Mouse (Mus musculus) brain, embryonic 14.5 days (tissue): ENCODE data around the gene Tmcc3.

Experiments
- CTCF ChIP-seq: fragments of 200-500 bp; IDR thresholded peaks from 2 replicates; pipeline ENCODE4 v1.5.1; 2012; ENCODE audit warnings: inconsistent platforms, mild to moderate bottlenecking, moderate library complexity, borderline replicate concordance; ENCODE audit not compliant: insufficient read depth, insufficient read length; ENCODE audit errors: extremely low read depth
- POLR2A ChIP-seq: fragments of 200-500 bp; IDR thresholded peaks from 2 replicates; pipeline ENCODE4 v1.6.1; 2012; ENCODE audit warnings: mild to moderate bottlenecking, inconsistent platforms, borderline replicate concordance; ENCODE audit not compliant: poor library complexity, insufficient read depth, insufficient read length, severe bottlenecking; ENCODE audit errors: extremely low read depth

GRCm38 (mm10) chr10:94354427-94354826 lies 42.7 kb downstream of the Tmcc3 start:
- no peak for TF ChIP-seq POLR2A
- TF ChIP-seq CTCF = no peak
